Mouse (Mus musculus): ENCODE measurements around the gene Ppargc1a. TPM values are rescaled to one million over a fixed set of nuclear protein-coding genes. Genes with fewer than 3 reads are reported as not detected.

Ppargc1a gene
- polyA plus RNA-seq, 1 experiment from 2014 or later: 4.3 TPM

- H3K4me2 ChIP-seq (ENCODE audit: low read depth, low read length): no peak overlapping the region
- H3K9me3 ChIP-seq (replicated peaks; ENCODE audit: control insufficient read depth, low read length): no peaks in the 10 kb centered on the region
- H3K27ac ChIP-seq (ENCODE audit: low read length): no peak overlapping the region
- H3K9ac ChIP-seq (ENCODE audit: low read depth, low read length): no peak overlapping the region
- no peaks in the 10 kb centered on the region for H3K27me3 ChIP-seq (ENCODE audit: control insufficient read depth, insufficient read depth, low read depth, low read length)
- no peaks in the 10 kb centered on the region for H3K4me1 ChIP-seq (ENCODE audit: control insufficient read depth, low read depth, low read length)
- H3K36me3 ChIP-seq (ENCODE audit: control insufficient read depth, insufficient read depth): no peaks in the 10 kb centered on the region
- no peak overlapping the region for H3K4me3 ChIP-seq (ENCODE audit: low read depth, low read length)
- ATAC-seq (ENCODE audit: low read depth): no peak
Observed at GRCm38 (mm10) chr5:51565038-51565437, 2.5 kb downstream of the Ppargc1a start.

- no peaks in the 10 kb centered on the region for H3K27me3 ChIP-seq (ENCODE audit: control insufficient read depth, insufficient read depth, low read depth, low read length)
Observed at GRCm38 (mm10) chr5:51563574-51563973, 4.0 kb downstream of the Ppargc1a start.

GRCm38 (mm10) chr5:51557607-51558278 is 9.8 kb downstream of the Ppargc1a start:
- peak overlapping the region; percentile 59 for H3K27ac ChIP-seq (ENCODE audit: low read length)
- no peaks in the 10 kb centered on the region for H3K27me3 ChIP-seq (ENCODE audit: control insufficient read depth, insufficient read depth, low read depth, low read length)
- no peaks in the 10 kb centered on the region for H3K36me3 ChIP-seq (ENCODE audit: control insufficient read depth, insufficient read depth)
- no peak overlapping the region for H3K9ac ChIP-seq (ENCODE audit: low read depth, low read length)
- WGBS (ENCODE audit: insufficient replicate concordance): 28% methylated on average over 4 of the region's 4 CpGs
- H3K4me3 ChIP-seq (ENCODE audit: low read depth, low read length): no peak overlapping the region
- H3K9me3 ChIP-seq (replicated peaks; ENCODE audit: control insufficient read depth, low read length): no peaks in the 10 kb centered on the region
- ATAC-seq (ENCODE audit: low read depth): peak; percentile 72
- peak overlapping the region; percentile 24 for H3K4me2 ChIP-seq (ENCODE audit: low read depth, low read length)
- H3K4me1 ChIP-seq (ENCODE audit: control insufficient read depth, low read depth, low read length): no peaks in the 10 kb centered on the region

More at GRCm38 (mm10) chr5:51563574-51563973, 4.0 kb downstream of the Ppargc1a start:
- Histone ChIP-seq H3K9me3 (replicated peaks; ENCODE audit: control insufficient read depth, low read length) (no peaks in the 10 kb centered on the region), H3K27ac (ENCODE audit: low read length) (no peak overlapping the region), H3K36me3 (ENCODE audit: control insufficient read depth, insufficient read depth) (no peaks in the 10 kb centered on the region), H3K4me2 (ENCODE audit: low read depth, low read length) (no peak overlapping the region), H3K4me3 (ENCODE audit: low read depth, low read length) (no peak overlapping the region), H3K4me1 (ENCODE audit: control insufficient read depth, low read depth, low read length) (no peaks in the 10 kb centered on the region), H3K9ac (ENCODE audit: low read depth, low read length) (no peak overlapping the region)
- WGBS (ENCODE audit: insufficient replicate concordance): 45% methylated on average over 3 of the region's 3 CpGs
- no peak for ATAC-seq (ENCODE audit: low read depth)

- Histone ChIP-seq H3K27ac (ENCODE audit: low read length) (no peak overlapping the region), H3K9ac (ENCODE audit: low read depth, low read length) (no peak overlapping the region), H3K36me3 (ENCODE audit: control insufficient read depth, insufficient read depth) (no peaks in the 10 kb centered on the region), H3K9me3 (replicated peaks; ENCODE audit: control insufficient read depth, low read length) (no peaks in the 10 kb centered on the region), H3K4me1 (ENCODE audit: control insufficient read depth, low read depth, low read length) (no peaks in the 10 kb centered on the region), H3K27me3 (ENCODE audit: control insufficient read depth, insufficient read depth, low read depth, low read length) (no peaks in the 10 kb centered on the region), H3K4me2 (ENCODE audit: low read depth, low read length) (peak overlapping the region; percentile 42), H3K4me3 (ENCODE audit: low read depth, low read length) (peak overlapping the region; percentile 54)
- peak; percentile 75 for ATAC-seq (ENCODE audit: low read depth)
- WGBS (ENCODE audit: insufficient replicate concordance): 10% methylated on average over 5 of the region's 5 CpGs
Observed at GRCm38 (mm10) chr5:51553671-51554070, 13.9 kb downstream of the Ppargc1a start.

- H3K9ac ChIP-seq (ENCODE audit: low read depth, low read length): no peak overlapping the region
- H3K4me2 ChIP-seq (ENCODE audit: low read depth, low read length): peak overlapping the region; percentile 42
- no peak for ATAC-seq (ENCODE audit: low read depth)
- no peaks in the 10 kb centered on the region for H3K36me3 ChIP-seq (ENCODE audit: control insufficient read depth, insufficient read depth)
- no peaks in the 10 kb centered on the region for H3K4me1 ChIP-seq (ENCODE audit: control insufficient read depth, low read depth, low read length)
- H3K27ac ChIP-seq (ENCODE audit: low read length): peak overlapping the region; percentile 58
- no peaks in the 10 kb centered on the region for H3K9me3 ChIP-seq (replicated peaks; ENCODE audit: control insufficient read depth, low read length)
- H3K4me3 ChIP-seq (ENCODE audit: low read depth, low read length): peak overlapping the region; percentile 54
- 10% methylated on average over 5 of the region's 5 CpGs for WGBS (ENCODE audit: insufficient replicate concordance)
- no peaks in the 10 kb centered on the region for H3K27me3 ChIP-seq (ENCODE audit: control insufficient read depth, insufficient read depth, low read depth, low read length)
Observed at GRCm38 (mm10) chr5:51553251-51553650, 14.3 kb downstream of the Ppargc1a start.

GRCm38 (mm10) chr5:51552483-51553091 is 14.9 kb downstream of the Ppargc1a start:
- peak overlapping the region; percentile 58 for H3K27ac ChIP-seq (ENCODE audit: low read length)

GRCm38 (mm10) chr5:51551852-51552482 is 15.6 kb downstream of the Ppargc1a start:
- no peaks in the 10 kb centered on the region for H3K36me3 ChIP-seq (ENCODE audit: control insufficient read depth, insufficient read depth)
- H3K27me3 ChIP-seq (ENCODE audit: control insufficient read depth, insufficient read depth, low read depth, low read length): no peaks in the 10 kb centered on the region
- no peak for ATAC-seq (ENCODE audit: low read depth)
- 8% methylated on average over 12 of the region's 12 CpGs for WGBS (ENCODE audit: insufficient replicate concordance)
- no peaks in the 10 kb centered on the region for H3K9me3 ChIP-seq (replicated peaks; ENCODE audit: control insufficient read depth, low read length)
- peak overlapping the region; percentile 58 for H3K27ac ChIP-seq (ENCODE audit: low read length)
- H3K4me3 ChIP-seq (ENCODE audit: low read depth, low read length): peak overlapping the region; percentile 54
- peak overlapping the region; percentile 0; the same call in 1 of the 2 replicates for H3K9ac ChIP-seq (ENCODE audit: low read depth, low read length)
- H3K4me2 ChIP-seq (ENCODE audit: low read depth, low read length): peak overlapping the region; percentile 42
- H3K4me1 ChIP-seq (ENCODE audit: control insufficient read depth, low read depth, low read length): no peaks in the 10 kb centered on the region

More at GRCm38 (mm10) chr5:51552483-51553091, 14.9 kb downstream of the Ppargc1a start:
- peak overlapping the region; percentile 54 for H3K4me3 ChIP-seq (ENCODE audit: low read depth, low read length)
- H3K4me2 ChIP-seq (ENCODE audit: low read depth, low read length): peak overlapping the region; percentile 42
- H3K36me3 ChIP-seq (ENCODE audit: control insufficient read depth, insufficient read depth): no peaks in the 10 kb centered on the region
- peak; percentile 41 for ATAC-seq (ENCODE audit: low read depth)
- WGBS (ENCODE audit: insufficient replicate concordance): under 1% methylated on average over 24 of the region's 24 CpGs
- H3K9ac ChIP-seq (ENCODE audit: low read depth, low read length): peak overlapping the region; percentile 22
- H3K4me1 ChIP-seq (ENCODE audit: control insufficient read depth, low read depth, low read length): no peaks in the 10 kb centered on the region
- no peaks in the 10 kb centered on the region for H3K27me3 ChIP-seq (ENCODE audit: control insufficient read depth, insufficient read depth, low read depth, low read length)
- no peaks in the 10 kb centered on the region for H3K9me3 ChIP-seq (replicated peaks; ENCODE audit: control insufficient read depth, low read length)

- no peak overlapping the region for H3K9ac ChIP-seq (ENCODE audit: low read depth, low read length)
- no peak for ATAC-seq (ENCODE audit: low read depth)
- no peaks in the 10 kb centered on the region for H3K36me3 ChIP-seq (ENCODE audit: control insufficient read depth, insufficient read depth)
- no peak overlapping the region for H3K4me2 ChIP-seq (ENCODE audit: low read depth, low read length)
- H3K27me3 ChIP-seq (ENCODE audit: control insufficient read depth, insufficient read depth, low read depth, low read length): no peaks in the 10 kb centered on the region
- 67% methylated on average over 6 of the region's 6 CpGs for WGBS (ENCODE audit: insufficient replicate concordance)
- H3K4me1 ChIP-seq (ENCODE audit: control insufficient read depth, low read depth, low read length): no peaks in the 10 kb centered on the region
- no peak overlapping the region for H3K27ac ChIP-seq (ENCODE audit: low read length)
- no peaks in the 10 kb centered on the region for H3K9me3 ChIP-seq (replicated peaks; ENCODE audit: control insufficient read depth, low read length)
- no peak overlapping the region for H3K4me3 ChIP-seq (ENCODE audit: low read depth, low read length)
Observed at GRCm38 (mm10) chr5:51547442-51548035, 20.0 kb downstream of the Ppargc1a start.

Data from liver, embryonic 16.5 days (tissue).